Mouse (Mus musculus) neural tube, embryonic 10.5 days (tissue): ENCODE results near the gene Foxo3.
A peak's percentile ranks its signal among the peaks of the same experiment; 100 is the strongest.

ENCODE experiments used
- DNase-seq: peaks from one replicate; pipeline ENCODE4 v3.0.0-alpha.2; 2017; ENCODE audit warnings: low spot score; ENCODE audit errors: extremely low spot score

Gene Foxo3

DNA sequence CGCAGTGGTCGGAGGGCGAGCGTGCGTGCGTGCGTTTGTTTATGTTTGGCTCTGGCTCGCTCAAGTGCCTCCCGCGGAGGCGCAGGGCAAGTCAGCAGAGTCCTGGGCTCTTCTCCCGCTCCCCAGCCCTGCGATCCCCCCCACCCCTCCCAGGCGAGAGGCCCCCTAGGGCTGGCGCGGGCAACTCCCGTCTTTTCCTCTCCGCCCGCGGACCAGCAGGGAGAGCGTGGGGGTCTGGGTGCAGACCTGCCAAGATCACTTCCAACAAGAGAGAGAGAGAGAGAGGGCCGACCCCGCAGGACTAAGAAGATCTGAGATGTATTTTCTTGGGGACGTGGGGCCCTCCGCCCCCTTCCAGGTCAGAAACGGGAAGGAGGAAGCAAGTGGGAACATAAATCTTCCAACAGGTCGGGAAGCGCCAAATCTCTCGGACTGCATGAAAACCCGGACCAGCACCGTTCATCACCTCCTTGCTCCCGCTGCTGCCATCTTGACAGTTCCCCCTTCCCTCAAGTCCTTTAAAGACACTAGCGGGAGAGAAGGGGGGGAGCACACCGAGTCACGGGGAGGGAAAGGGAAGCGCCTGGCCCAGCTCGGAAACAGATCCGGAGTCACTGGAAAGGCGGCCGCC lies 569 bp downstream of the Foxo3 start:
- peak; percentile 72 for DNase-seq

GRCm38 (mm10) chr10:42275401-42275870 lies 1.1 kb downstream of the Foxo3 start:
- peak; percentile 68 for DNase-seq

DNA sequence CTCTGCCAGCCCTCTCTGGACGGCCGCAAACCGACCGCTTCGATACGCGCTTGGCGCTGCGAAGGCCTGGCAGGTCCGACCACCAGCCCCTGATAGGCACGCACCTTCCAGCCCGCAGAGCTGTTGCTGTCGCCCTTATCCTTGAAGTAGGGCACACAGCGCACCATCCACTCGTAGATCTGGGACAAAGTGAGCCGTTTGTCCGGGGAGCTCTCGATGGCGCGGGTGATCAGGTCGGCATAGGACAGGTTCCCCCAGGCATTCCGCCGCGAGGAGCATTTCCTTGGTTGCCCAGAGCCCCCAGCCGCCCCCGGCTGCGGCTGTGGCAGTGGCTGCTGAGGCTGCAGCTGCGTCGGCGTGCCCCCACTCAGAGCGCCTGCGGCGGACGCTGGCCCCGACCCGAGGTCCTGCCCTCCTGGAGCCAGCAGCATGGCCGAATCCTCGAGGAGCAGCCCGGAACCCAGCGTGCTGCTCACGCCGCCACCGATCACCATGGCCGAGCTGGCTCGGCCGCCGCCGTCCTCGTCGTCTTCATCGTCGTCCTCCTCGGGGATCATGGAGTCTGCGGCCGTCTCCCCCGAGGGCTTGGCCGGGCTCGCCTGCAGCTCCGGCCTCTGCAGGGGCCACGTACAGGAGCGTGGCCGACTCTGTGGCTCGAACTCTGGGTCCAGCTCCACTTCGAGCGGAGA lies 1.7 kb downstream of the Foxo3 start:
- DNase-seq: no peak

DNA sequence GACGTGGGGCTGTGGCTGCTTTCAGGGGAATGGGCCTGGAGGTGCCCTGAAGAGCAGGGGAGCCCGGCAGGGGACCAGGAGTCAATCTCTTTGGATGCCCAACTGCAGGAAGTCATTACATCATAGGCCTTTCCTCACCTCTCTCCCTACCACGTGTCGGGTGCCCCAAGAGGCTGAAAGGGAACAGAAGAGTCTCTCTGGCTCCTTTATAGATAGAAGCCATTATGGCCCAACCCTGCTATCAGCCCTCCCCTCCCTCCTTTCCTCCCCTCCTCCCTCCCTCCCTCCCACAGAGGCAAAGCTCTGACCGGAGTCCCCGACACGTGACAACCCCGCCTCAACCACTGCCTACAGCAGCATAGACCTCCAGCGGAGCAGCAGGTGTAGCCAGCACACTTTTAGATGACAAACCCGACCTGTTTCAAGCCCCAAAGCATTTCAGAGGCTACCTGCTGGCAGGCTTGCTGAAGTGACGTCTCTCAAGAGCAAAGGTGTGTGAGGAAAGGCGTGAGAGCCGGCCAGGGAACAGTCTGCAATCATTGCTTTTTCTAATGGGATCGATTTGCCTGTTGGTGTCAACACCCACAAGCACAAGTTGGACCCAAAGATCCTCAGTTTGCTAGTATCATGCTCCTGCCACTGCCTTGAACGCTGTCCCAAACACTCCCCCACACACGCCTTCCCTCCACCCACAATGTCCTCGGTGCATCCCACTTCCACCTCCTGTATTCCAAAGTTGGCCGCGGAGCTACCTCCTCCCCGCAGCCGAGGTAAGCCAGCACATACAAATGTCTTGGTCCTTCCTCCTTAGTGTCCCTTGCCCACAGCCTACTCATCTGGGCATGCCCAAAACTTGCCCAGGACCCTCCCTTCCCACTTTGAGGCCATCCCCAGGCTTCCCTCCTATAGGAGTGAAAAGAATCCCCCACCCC lies 2.5 kb downstream of the Foxo3 start:
- DNase-seq: peak; percentile 52

GRCm38 (mm10) chr10:42273403-42273759 lies 3.2 kb downstream of the Foxo3 start:
- no peak for DNase-seq

DNA sequence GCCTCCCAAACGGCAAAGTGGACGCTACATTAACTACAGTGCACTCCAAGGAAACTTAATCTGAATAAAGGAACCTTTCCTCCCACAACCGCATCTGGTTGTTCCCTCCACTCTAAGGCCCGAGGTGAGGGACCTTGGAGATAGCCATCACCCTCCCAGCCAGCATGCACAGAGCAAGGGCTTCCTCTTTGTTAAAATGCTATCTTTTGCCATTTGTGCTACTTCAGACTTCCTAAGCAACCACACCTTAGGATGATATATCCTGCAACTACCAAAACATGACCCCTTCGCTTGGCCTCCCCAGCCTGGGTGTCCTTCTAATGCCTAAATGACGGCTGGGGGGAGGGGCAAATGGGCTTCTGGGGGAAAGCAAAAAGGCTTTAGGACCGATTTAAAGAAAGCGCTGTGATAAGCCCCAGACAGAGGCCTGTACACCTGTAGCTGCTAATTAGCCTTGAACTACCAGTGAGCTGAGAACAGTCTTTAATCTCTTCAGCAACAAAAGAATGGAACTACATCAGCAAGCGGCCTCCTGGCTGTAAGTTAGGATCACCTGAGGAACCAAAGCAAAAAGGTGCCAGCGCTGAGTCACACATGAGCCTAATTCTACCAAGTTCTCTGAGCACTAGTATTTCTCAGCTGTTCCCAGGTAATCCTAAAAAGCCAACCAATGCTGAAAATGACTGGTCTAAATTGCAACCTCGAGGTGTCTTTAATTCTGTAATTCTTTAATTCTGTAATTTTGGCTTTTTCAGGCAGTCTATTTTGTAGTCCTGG lies 4.9 kb downstream of the Foxo3 start:
- DNase-seq: no peak

- no peak for DNase-seq
These were observed 6.1 kb downstream of the Foxo3 start for GRCm38 (mm10) chr10:42270277-42271083.

- DNase-seq: no peak
These were observed 7.1 kb downstream of the Foxo3 start for GRCm38 (mm10) chr10:42269281-42270025.

GRCm38 (mm10) chr10:42267811-42268545 lies 8.6 kb downstream of the Foxo3 start:
- DNase-seq: no peak

DNA sequence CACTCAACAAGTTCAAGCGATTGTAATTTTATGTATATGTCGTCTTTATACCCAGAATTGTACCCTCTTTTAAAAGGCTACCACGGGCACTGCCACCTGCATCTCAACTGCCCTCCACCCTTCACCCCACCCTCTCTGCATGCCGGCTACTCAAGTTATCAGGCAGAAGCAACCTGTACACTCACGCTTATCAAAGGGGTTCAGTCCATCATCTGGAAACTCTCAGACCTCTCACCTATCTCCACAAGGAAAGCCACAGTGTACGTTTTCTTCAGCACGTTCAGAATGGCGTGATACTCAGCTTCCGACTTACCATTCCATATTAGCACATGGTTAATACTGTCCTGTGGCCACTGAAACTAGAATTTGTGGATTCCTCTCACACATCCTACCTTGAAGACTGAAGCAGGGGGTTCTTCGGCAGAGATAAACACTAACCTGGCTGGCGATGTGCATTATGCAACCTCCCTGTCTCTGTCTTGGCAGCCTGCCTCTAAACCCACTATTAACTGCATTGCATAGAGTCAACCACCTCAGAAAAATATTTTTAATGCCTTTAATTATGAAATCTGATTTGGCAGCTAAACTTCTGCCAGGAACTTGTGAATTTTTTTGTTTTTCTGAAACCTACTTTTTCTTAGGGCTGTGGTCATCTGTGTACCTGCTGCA lies 11.4 kb downstream of the Foxo3 start:
- no peak for DNase-seq

DNA sequence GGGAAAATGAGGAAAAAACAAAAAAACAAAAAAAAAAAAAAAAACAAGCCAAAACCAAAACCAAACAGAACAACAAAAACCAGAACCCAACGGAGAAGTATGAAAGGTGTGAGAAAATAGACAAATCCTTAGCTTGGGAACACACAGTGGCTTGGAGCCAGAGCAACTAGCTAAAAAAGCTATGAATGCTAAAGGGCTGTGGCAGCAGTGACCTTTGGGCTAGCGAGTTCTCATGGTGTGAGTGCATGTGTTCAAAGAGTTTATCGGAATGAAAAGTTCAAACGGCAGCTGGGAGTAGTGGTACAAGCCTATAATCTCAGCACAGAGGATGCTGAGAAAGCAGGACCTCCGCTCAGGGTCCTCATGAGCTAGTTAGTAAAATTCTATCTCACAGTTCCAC lies 12.4 kb downstream of the Foxo3 start:
- no peak for DNase-seq

GRCm38 (mm10) chr10:42263701-42264100 lies 12.9 kb downstream of the Foxo3 start:
- DNase-seq: no peak

GRCm38 (mm10) chr10:42262061-42262460 lies 14.5 kb downstream of the Foxo3 start:
- DNase-seq: no peak

DNA sequence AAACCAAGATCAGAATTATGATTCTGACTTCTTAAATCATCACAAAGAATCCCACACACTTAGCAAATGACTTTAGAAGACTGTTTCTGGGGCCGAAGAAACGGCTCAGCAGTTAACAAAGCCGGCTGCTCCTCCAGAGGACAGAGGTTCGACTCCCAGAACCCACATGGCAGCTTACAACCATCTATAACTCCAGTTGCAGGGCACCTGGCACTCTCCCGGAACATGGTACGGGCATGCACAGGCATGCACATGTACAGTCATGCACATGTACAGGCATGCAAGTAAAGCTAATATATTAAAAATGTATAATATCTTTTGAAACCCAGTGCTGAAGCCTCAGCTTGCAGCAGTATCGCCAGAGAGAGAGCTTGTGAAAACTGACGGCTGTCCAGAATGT lies 15.5 kb downstream of the Foxo3 start:
- no peak for DNase-seq

DNA sequence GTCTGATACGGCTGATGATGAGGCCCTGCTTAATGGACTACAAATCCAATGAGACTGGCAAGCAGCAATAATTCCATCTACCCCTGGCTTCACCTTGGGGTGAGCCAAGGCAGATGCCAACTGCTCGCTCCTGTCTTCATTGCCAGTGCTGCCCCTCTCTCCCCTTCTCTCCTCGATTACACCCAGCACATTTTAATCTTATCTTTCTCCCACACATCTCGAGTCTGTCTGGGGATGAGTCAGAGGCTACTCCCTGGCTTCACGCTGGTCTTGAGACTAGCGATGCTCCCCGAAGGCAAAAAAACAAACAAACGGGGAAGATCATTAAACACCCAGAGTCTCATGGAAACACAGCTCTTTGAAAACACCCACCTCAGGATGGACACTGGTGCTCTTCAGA lies 16.0 kb downstream of the Foxo3 start:
- no peak for DNase-seq

GRCm38 (mm10) chr10:42259602-42260001 lies 17.0 kb downstream of the Foxo3 start:
- DNase-seq: no peak

DNA sequence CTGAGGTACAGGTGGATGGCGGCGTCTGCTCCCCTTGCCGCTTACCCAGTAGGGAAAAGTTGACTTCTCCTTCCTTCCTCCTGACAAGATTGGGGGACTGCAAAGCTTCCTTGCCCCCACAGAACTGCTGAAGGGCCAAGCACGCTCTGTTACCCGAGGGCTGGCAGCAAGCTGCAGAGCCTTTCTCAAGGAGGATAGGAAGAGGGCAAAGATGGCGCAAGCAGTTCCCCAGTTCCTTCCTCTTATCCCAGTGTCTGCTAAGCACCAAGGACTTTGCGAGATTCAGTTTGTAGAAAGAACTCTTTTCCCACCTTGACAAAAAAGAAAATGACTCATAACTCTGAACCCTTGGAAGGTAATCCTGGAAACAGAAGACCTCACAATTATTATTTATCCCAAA lies 18.6 kb downstream of the Foxo3 start:
- no peak for DNase-seq

DNA sequence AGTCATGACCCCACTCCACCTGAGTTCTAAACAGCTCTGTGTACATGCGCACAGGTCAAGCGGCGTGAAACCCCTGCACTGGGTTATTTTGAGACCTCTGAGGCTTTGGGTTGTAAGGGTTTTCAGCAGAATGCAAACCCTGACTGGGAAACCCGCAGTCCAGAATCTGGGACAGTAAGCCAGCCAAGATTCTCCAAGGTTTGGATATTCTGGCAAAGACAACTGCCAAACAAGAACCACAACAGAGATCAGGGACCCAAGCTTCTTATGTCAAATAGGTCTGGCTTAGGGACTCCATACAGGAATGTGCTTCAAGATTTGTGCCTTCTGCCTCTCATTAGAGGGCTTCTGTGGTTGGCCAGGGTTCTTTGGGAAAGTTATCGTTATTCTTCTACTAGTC lies 21.8 kb downstream of the Foxo3 start:
- no peak for DNase-seq
